Mouse (Mus musculus): ENCODE data around the gene Lrg1.

The Lrg1 gene

DNA sequence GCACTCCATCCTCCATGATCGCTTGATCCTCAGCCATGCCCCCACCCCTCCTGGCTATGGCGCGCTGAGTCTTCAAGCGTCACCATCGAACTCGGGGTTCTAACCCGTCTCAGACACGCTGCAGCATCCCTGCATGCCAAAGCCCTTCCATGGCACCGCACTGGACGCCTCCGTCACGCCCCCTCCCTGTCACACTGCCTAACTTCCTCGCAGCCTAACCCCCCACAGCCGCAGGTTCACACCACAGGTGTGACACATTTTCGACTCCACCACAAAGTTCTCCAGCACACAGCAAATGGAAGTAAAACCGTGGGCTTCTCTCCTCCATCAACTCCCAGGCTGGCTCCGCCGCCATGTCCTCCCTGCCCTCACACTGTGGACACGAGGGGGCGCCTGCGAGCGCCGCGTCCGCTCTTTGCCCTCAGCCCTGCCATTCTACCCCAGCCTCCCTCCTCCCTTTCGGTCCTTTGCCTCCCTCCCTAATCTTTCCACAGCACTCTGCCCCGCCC is 12.7 kb upstream of the Lrg1 start:
- DNase-seq (ENCODE audit: low spot score) = peak; percentile 62

DNA sequence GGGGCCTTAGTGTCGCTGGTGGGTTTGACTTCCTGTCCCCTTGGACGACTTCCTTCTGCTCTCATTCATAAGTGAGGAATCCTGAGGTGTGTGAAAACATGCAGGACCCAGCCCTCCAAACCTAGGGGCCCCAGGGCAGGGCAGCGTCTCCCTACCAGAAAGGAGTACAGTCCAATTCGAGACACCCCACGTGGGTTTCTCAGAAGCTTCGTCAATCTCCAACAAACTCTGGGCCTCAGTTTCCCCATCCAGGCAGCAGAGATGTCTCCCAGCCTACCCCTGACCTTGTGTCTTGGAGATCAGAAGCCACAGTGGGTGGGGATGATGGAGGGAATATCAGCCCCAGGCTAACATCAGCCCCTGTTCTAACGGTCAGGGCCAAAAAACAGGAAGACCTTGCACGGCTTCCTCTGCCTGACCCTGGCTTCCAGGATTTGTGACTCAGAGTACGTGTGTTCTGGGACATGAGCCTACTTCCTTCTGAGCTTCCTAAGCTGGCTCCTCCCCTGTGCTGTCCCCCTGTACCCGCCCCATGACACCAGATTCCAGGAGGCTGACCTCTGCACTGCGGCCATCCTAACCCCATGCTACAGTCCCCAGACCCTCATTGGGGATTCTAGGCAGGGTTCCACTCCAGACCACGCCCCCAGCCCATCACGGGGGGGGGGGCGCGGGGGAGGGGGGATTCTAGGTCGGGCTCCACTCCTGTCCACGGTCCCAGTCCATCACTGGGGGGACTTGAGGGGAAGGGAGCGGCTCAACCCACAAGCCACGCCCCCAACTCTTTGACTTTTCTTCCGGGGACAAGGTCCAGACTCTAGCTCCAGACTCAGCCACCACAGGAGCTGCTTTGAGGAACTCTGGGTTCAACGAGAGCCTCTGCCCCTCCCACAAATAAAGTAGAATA is 11.9 kb upstream of the Lrg1 start:
- peak; percentile 77 for DNase-seq (ENCODE audit: low spot score)

DNA sequence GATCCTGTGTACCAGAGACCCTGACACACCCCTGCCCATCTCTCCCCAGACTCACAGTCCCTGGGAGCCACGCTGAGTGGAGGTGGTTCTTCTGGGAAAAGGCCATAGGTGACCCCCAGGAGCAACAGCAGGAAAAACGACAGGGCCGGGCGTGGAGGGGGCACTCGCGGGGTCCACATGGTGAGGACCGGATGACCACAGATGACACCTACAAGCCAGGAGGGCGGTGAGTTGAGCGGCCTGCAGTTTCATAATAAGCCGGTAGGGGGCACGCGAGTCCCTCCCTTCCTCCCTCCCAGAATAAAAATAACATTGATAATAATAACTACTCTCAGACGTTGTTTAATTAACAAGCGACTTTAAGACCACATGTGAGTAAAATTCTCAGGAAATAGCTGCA is 10.9 kb upstream of the Lrg1 start:
- peak; percentile 67 for DNase-seq (ENCODE audit: low spot score)

DNA sequence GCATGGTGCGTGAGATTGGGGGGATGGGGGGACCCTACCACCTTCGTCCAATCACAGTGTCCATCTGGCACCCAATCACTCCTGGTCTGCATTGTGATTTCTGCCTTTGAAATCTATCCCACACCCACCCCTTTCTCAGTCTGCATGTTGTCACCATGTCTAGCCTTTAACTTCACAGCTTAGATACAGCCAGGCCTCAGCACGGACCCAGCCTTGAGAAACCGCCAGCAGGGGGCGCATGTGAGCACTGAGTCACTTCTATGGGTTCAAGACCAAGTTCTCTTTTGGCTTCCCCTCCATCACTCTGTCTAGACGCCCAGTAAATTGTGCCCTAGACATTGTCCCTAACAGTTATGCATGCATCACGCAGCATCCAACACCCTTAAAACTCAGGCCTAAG is 10.0 kb upstream of the Lrg1 start:
- DNase-seq (ENCODE audit: low spot score) = peak; percentile 49

DNA sequence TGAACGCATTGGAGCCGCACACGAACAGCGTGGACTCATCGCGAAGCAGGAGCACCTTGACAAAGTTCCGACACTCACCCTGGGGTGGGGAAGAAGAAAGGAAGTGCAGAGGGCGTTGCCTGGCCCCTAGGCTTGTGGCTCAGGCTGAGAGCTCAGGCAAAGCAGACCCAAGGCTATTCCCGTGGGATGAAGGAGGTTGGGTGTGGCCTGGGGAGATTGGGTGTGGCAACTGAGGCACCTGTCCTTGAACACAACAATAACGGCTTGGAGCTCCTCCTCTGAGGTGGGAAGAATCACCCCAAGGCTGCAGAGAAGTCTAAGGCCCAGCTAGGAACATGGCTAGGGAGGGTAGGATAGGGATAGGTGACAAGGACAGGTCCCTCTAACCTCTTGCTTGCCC is 9.3 kb upstream of the Lrg1 start:
- DNase-seq (ENCODE audit: low spot score) = no peak

DNA sequence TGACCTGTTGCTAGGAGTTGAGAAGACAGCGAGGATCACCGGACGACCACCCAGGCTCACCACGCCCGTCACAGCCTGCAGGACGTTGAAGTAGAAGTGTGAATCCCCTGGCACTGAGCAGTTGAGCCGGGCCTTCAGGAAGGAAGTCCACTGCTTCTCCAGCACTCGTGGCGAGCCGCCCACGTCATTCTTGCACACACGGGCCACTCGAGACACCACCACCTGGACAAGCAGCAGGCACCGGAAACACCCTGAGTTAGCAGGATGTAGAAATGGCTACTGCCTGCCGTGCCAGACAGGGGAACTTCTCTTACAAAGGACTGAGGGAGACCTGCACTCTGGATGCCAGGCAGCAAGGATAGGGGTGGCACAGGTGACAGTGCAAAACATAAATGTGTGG is 6.4 kb upstream of the Lrg1 start:
- no peak for DNase-seq (ENCODE audit: low spot score)

DNA sequence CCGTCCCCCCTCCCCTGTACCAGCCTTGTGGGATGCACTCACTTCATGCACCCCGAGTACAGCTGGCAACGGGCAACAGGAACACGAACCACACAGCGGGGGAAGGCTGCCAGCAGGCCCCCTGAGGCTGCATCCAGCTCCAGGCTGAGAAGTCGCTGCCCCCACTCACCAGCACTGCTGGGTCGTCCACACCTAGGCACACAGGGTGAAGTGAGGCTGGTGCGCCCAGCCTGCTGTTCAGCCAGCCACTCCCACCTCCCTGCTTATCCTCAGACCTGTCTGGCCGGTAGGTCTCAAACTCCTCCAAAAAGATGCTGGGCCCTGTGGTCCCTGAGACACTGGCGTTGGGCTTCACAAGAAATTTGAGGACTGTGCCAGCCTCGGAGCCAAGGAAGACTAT is 4.4 kb upstream of the Lrg1 start:
- DNase-seq (ENCODE audit: low spot score) = no peak

DNA sequence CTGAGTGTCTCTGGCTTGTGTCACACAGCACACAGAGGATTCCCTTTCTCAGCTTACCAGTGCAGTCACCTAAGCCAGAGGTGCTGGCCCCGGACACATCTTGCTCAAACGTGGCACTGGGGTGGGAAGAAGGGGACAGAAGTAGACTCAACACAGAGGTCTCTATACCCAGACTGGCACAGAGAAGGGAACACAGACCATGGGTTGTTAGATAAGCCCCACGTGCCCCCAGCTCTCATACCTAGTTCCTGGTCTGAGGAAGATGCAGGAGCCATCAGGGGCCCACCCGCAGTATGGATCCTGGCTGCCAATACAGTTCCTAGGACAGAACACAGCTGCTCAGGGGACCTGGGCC is 3.5 kb upstream of the Lrg1 start:
- no peak for DNase-seq (ENCODE audit: low spot score)

DNA sequence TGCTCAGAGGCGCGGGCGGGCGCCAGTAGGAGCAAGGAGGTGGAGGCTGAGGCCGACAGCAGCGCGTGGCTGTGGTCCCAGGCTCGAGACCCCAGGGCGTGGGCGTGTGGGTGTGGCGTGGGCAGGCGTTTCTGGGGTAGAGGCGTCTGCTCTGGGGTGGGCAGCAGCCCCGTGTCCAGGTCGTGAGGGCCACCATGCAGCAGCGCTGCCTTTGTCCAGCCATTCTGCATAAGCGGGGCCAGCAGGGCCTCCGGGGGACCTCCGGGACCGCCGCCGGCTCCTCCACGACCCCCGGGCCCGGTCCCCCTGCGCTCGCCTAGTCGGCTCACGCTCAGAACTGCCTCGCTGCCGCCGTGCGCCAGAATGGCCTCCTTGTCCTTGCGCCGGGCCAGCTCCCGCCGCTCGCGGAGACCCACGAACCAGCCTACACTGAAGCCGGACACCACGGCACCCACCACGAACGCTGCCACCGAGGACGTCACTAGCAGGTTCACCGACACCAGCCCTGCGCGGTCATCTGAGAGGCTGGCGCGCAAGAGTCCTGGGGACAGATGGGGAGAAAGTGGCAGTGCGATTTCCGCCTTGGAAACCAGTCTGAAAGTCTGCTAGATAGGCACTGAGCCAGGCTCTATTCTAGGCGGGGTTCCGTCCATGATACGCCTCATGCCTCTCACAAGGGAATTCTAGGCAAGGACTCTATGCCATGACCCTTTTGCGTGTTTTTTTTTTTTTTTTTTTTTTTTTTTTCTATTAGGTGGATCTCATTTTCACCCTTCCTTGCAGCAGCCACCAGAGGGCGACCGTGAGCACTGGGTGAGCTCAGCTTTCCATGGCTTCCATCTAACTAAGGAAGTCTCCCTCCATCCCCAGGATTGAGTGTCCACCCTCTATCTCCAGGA is 2.8 kb upstream of the Lrg1 start:
- DNase-seq (ENCODE audit: low spot score) = peak; percentile 80

DNA sequence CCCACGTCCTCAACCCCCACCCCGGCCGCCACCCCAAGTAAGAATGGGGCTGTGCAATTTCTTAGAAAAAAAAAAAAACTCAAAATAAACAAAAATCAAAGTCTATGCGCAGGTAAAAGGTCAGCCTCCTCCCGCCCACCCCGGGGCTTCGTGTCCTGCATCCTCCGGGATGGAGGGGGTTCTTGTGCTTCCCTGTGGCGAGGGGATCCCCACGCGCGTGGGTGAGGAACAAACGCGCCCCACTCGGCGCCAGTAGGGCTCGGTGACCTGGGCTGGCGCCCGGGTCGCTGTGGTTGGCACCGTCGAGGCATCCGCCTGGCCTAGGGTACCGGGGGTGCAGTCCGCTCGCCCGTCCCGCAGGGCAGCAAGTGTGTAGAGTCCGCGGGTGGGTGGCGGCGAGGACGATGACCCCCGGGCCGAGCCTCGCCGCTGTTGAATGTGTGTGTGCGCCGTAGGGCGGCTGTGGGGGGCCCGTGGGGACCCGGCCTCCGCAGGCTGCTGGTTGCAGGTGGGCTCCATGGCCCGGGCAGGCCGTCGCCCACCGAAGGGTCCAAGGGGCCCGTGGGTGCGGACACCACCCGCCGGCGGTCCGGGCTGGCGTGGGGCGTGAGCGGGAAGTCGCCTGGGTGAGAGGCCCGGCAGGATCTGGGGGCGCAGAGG is 2.0 kb upstream of the Lrg1 start:
- no peak for DNase-seq (ENCODE audit: low spot score)

DNA sequence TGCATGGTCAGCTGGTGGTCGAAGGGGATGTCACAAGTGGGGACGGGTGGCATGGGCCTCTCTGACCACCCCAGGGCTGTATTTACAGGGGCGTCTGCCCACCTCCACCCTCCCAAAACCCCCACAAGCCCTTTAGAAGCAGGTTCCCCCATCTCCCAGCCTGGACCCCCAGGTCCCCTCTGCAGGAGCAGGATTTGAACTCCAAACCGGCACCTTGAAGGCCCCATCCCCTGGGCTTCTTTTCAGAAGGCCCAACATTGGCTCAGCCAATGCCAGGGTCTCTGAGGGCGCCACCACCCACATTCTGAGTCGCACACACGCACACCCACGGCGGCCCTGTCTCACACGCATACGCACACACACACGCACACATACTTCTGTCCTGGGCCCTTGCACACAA is 1.4 kb upstream of the Lrg1 start:
- DNase-seq (ENCODE audit: low spot score) = no peak

DNA sequence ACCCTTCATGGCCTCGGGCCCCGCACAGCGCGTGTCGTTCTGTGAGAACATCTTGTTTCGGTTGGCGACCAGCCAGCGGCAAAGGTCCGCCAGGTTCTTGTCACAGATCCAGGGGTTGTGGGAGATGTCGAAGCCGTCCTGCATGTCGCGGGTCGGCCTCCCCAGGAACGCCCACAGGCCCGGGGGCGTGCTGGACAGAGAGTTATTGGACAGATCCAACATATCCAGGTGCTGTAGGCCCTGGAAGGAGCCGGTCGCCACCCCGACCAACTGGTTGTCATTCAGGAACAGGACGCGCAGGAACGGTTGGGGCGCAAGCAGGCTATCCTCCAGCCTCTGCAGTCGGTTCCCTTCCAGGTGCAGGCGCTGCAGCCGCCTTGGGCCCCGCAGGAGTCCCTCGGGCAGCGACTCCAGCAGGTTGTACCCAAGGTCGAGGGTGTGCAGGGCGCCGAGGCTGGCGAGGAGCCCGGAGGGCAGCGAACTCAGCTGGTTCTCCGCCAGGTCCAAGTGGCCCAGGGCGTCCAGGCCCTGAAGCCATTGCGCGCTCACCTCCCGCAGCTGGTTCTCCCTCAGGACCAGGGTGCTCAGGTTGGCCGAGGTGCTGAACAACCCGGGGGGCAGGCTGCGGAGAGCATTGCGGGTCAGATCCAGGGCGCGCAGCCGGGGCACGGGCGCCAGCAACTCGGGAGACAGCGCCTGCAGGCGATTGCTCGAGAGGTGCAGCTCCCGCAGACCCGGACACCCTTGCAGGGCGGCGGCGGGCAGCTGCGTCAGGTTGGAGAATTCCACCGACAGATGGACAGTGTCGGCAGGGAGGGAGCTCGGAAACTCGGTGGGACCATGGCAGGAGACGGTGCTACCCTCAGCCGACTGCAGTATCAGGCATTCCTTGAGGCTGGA is 1.6 kb downstream of the Lrg1 start:
- DNase-seq (ENCODE audit: low spot score) = no peak

DNA sequence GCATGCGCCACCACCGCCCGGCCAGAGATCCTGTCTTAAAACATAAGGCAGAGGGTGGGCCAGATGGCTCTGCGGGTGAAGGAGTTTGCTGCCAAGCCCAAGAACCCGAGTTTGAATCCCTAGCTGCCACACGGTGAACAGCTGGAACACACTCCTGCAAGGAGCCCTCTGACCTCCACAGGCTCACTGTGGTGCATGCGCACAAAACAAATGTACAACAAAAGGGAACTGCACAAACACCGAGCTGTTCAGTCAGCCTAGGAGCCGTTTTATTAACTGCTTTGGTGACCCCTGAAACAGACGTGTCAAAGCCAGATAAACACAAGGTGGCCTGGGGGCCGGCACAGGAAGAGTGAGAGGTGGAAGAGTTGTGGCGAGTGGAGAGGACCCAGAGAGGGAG is 2.4 kb downstream of the Lrg1 start:
- no peak for DNase-seq (ENCODE audit: low spot score)

DNA sequence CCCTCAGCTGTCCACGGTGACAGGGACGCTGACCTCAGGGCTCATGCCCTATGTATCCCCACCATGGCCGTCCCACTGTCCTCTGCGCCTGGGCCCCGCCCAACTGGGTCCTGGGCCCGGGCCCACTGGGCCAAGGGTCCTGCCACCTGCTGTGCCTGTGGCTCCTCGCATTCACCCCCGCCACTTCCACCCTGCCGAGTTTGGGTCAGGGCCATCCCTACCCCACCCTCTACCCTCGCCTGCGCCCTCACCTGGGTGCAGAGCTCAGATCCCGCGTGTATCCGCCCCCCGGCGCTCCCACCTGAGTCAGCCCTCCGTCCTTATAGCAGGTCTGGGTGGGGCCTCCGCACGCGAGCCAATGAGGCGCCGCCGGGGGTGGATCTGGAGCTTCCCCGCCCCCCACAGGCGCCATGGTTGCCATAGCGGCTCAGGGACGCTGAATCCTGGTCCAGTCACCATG is 4.5 kb downstream of the Lrg1 start, which contains the start of gene Plin5:
TSS of gene Plin5 (minus strand) at position 346 of the 460 bp plus-strand sequence.
- DNase-seq (ENCODE audit: low spot score) = peak; percentile 69

DNA sequence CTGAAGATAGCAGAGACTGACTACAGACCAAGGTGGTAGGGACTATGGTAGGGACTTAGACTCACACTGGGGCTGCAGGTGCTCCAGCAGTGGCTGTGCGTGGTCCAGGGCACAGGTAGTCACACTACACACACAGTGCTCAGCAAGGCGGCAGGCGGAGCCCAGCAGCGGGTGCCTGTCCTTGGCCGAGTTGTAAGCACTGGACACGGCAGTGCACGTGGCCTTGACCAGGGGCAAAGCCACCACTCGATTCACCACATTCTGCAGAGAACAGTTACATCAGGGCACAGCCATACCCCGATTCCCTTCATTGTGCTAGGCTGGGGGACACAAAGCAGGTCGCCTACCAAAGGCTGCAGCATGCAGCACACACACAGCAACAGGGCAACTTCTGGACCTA is 5.6 kb downstream of the Lrg1 start:
- no peak for DNase-seq (ENCODE audit: low spot score)

DNA sequence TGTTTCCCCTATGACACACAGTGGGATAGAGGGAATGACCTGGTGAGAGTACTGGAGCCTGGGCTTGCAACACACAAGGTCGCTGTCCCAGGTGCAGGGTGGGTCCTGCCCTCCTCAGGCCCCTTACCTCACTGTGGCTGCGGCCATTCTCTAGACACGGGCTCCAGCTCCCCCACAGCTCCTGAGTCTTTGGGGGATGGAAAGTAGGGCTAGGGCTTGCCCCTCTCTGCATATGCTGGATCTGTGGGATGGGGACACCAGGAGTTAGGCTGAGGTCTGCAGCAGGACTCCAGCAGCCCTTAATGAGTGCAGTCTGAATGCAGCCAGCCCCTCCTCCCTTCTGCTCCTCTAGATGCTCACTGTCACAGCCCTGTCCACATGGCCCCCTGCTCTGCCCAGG is 9.1 kb downstream of the Lrg1 start:
- no peak for DNase-seq (ENCODE audit: low spot score)

DNA sequence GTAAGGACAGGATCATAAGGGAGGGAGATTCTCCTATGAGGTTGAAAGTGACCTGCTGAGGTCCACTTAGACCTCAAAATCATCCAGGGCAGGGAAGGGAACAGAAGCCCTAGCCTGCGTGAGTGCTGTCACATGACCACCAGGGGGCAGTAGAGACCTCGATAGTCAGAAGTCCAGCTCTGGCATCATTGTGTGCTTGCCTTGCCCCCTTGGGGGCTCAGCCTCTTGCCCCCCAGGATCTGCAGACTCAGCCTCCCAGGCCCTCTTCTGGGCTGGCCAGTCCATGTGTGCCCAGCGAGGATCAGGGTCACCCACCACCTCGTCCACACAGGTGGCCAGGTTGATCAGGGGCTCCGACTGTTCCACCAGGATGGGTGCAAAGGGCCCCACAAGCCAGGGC is 9.9 kb downstream of the Lrg1 start:
- peak; percentile 91 for DNase-seq (ENCODE audit: low spot score)

DNA sequence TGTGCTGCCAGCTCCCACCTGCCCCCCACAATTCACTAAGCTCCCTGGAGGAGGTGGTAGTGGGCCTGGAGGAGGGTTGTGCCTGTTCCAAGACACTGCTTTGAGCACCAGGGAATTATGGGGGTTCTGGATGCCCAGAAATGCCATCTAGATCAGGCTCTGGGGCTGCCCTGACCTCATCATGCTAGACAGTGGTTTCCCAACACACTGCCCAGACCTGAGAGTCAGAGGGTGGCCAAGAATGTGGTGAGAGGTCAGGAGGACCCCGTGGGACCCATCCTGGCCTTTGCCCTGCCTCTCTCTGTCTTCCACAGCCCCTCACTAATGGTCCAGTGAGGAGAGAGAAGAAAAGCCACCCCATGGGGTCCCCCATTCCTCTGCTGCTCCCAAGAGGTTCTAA is 10.8 kb downstream of the Lrg1 start:
- DNase-seq (ENCODE audit: low spot score) = no peak

DNA sequence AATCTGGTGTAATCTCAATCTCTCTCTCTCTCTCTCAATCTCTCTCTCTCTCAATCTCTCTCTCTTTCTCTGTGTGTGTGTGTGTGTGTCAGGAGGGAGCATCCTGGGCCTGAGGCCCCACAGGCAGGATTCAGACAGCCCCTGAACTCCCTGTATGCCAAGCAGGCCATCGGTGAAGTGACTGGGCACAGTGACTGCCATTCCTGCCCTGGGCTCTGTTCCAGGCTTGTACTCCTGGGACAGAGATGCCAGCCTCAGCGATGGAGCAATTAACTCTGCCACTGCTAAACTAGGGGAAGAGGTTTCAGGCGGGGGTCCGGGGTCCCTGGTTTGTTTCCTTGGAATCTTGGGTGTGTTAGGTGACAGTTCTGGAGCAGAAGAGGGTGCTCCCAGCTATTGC is 11.2 kb downstream of the Lrg1 start:
- no peak for DNase-seq (ENCODE audit: low spot score)

DNA sequence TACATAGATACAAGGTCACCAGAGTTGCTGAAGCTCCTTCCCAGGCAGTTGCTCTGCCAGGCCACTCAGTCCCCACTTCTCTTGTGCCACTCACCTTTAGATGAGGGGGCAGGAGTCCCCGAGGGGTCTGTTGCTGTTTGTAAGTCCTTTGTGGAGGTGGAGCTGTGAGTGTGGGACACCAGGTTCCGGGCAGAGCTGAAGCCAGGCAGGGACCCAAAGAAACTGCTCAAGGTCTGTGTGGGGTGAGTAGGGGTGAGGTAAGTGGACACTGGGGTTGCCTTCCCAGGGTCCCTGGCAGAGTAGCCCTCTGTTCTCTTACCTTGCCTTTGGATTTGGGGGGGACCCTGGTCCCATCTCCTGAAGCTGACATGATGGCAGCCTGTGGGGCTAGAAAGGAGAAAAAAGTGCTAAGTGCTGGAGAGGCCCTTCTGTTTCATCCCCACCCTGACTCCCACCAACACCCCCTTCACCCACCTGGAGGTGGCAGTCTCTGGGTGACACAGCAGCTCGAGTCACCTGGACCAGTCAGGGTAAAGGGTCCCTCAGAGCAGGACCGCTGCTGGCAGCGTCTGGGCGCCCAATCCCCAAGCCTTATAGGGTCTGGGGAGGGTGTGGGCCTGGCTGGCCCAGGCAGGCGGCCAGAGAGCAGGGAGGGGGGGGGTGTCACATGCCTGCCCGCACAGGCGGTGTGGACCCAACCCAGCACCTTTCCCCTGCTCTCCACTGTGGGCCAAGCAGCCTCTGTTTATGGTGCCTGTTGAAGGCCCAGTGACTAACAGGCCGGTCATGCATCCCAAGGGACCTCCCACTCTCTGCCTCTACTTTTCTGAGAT is 12.4 kb downstream of the Lrg1 start, which contains the start of gene Plin4:
TSS of gene Plin4 (minus strand) at position 585 of the 833 bp plus-strand sequence.
- DNase-seq (ENCODE audit: low spot score) = no peak

Measured in embryo, embryonic 10 days (tissue).